Mouse (Mus musculus) spleen, postnatal 10 days (tissue): ENCODE data around the gene Metrn.

Experiments
- DNase-seq, 2 experiments: peaks; one replicate each; pipeline ENCODE4 v3.0.0; 2021 to 2022; ENCODE audit warnings: low spot score in 2 of 2

Metrn gene

GRCm38 (mm10) chr17:25796951-25797369, at the start of gene Metrn:
Gene Metrn, minus strand, starts transcription at chr17:25797136.
- peak; percentile 78 to 93 for DNase-seq

GRCm38 (mm10) chr17:25844396-25844901, 47.5 kb upstream of the Metrn start, which contains the start of gene Rhot2:
Gene Rhot2, minus strand, starts transcription at chr17:25844851.
- peak; percentile 86 to 97 for DNase-seq

- DNase-seq: no peak
Measured at GRCm38 (mm10) chr17:25843636-25844395, 46.9 kb upstream of the Metrn start.

GRCm38 (mm10) chr17:25843122-25843521, 46.2 kb upstream of the Metrn start:
- DNase-seq: no peak

- DNase-seq: no peak
Measured at GRCm38 (mm10) chr17:25842509-25842908, 45.6 kb upstream of the Metrn start.

GRCm38 (mm10) chr17:25841117-25841880, 44.4 kb upstream of the Metrn start, which contains the start of gene Gm20683:
Gene Gm20683, minus strand, starts transcription at chr17:25841763.
- no peak for DNase-seq

GRCm38 (mm10) chr17:25840519-25840918, 43.6 kb upstream of the Metrn start:
- DNase-seq: no peak

GRCm38 (mm10) chr17:25839455-25840235, 42.7 kb upstream of the Metrn start:
- DNase-seq: no peak

- DNase-seq: no peak
Measured at GRCm38 (mm10) chr17:25838904-25839303, 42.0 kb upstream of the Metrn start.

- no peak for DNase-seq
Measured at GRCm38 (mm10) chr17:25837533-25837932, 40.6 kb upstream of the Metrn start.

GRCm38 (mm10) chr17:25837076-25837410, 40.1 kb upstream of the Metrn start, which contains the start of gene Rhbdl1:
Gene Rhbdl1, minus strand, starts transcription at chr17:25837295.
- peak in 1 of 2 experiments; percentile 62 for DNase-seq

- DNase-seq: no peak
Measured at GRCm38 (mm10) chr17:25836397-25837075, 39.6 kb upstream of the Metrn start.

GRCm38 (mm10) chr17:25835816-25836215, 38.9 kb upstream of the Metrn start:
- no peak for DNase-seq

- DNase-seq: no peak
Measured at GRCm38 (mm10) chr17:25835301-25835700, 38.4 kb upstream of the Metrn start.

GRCm38 (mm10) chr17:25834595-25835222, 37.8 kb upstream of the Metrn start:
- no peak for DNase-seq

GRCm38 (mm10) chr17:25833961-25834594, 37.1 kb upstream of the Metrn start:
- no peak for DNase-seq

GRCm38 (mm10) chr17:25833291-25833663, 36.3 kb upstream of the Metrn start, which contains the start of gene Stub1:
Gene Stub1, minus strand, starts transcription at chr17:25833404.
- peak in 1 of 2 experiments; percentile 76 for DNase-seq

GRCm38 (mm10) chr17:25832436-25833290, 35.7 kb upstream of the Metrn start:
- peak; percentile 99 to 100 for DNase-seq
